Mouse (Mus musculus) limb, embryonic 15.5 days (tissue): ENCODE results near the gene Fmo5. TPM values are rescaled to one million over a fixed set of nuclear protein-coding genes. Genes with fewer than 3 reads are reported as not detected.

Experiments used
- ATAC-seq: fragments of 200-750 bp; cut with Nextera tagmentation; 2 replicates; pipeline ENCODE4 v1.8.0; 2017; ENCODE audit warnings: low read depth, moderate TSS enrichment; ENCODE audit not compliant: insufficient number of reproducible peaks, low FRiP score, low TSS enrichment
- H3K27ac ChIP-seq: fragments of 300-500 bp; sonication (generic); 2 replicates; pipeline ENCODE4 v1.5.1; 2015; ENCODE audit warnings: moderate library complexity, mild to moderate bottlenecking, inconsistent platforms
- H3K27me3 ChIP-seq: fragments of 300-500 bp; sonication (generic); 2 replicates; pipeline ENCODE4 v1.6.1; 2015; ENCODE audit warnings: inconsistent platforms
- H3K36me3 ChIP-seq: fragments of 300-500 bp; sonication (generic); 2 replicates; pipeline ENCODE4 v1.6.1; 2015; ENCODE audit warnings: inconsistent platforms
- H3K4me1 ChIP-seq: fragments of 300-500 bp; sonication (generic); 2 replicates; pipeline ENCODE4 v1.6.1; 2015; ENCODE audit warnings: inconsistent platforms
- H3K4me2 ChIP-seq: fragments of 300-500 bp; sonication (generic); 2 replicates; pipeline ENCODE4 v1.6.1; 2015; ENCODE audit warnings: mild to moderate bottlenecking, inconsistent platforms
- H3K4me3 ChIP-seq: fragments of 300-500 bp; sonication (generic); 2 replicates; pipeline ENCODE4 v1.5.1; 2015; ENCODE audit warnings: mild to moderate bottlenecking, inconsistent platforms
- H3K9ac ChIP-seq: fragments of 300-500 bp; sonication (generic); 2 replicates; pipeline ENCODE4 v1.6.1; 2015; ENCODE audit warnings: inconsistent platforms
- H3K9me3 ChIP-seq: fragments of 300-500 bp; sonication (generic); 2 replicates; pipeline ENCODE4 v1.6.1; 2016; ENCODE audit warnings: inconsistent platforms
- WGBS: fragments of 180-500 bp; shearing (Covaris S2); methylation state at CpG from one replicate; pipeline ENCODE4 v1.1.7; 2015; 5-methylcytosine and 5-hydroxymethylcytosine counted together
- polyA plus RNA-seq: library from polyadenylated mRNA; unstranded; fragments of >200 nt; fragmentation: Nextera tagmentation; extraction: Ambion mirVana; gene quantifications from 2 replicates; pipeline ENCODE4 v1.2.1, GENCODE M21; 2015

Fmo5 gene
- polyA plus RNA-seq, 1 experiment from 2014 or later: 2.7 TPM

DNA sequence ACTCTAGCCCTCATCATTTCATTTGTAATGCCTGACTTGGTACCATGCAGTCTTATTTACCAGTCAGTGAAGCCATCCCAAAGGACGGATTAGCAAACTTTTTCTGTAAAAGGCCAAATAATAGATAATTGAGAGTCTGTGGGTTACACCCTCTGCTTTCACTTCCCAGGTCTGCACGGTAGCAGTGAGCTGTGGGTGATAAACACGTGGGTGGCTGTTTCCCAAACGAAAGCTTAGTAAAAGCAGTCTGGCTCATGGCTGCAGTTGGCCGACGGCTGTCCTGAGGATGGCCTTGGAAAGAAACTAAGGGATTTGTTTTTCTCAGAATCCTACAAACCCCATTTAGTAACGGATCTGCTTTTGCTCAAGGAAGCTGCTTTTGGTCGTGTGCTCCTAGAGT lies 32.6 kb downstream of the Fmo5 start:
- Histone ChIP-seq H3K9me3 (no peaks in the 10 kb centered on the region), H3K9ac (no peak overlapping the region), H3K4me3 (no peak overlapping the region), H3K4me2 (no peak overlapping the region), H3K27ac (no peak overlapping the region), H3K4me1 (peaks cover 20% of the 10 kb centered on the region), H3K27me3 (no peaks in the 10 kb centered on the region), H3K36me3 (peaks cover 37% of the 10 kb centered on the region)
- 37% methylated on average over 8 of the region's 8 CpGs for WGBS
- no peak for ATAC-seq

GRCm38 (mm10) chr3:97665525-97665924 lies 36.9 kb downstream of the Fmo5 start:
- H3K27me3 ChIP-seq: no peaks in the 10 kb centered on the region
- no peak overlapping the region for H3K4me3 ChIP-seq
- peaks cover 6% of the 10 kb centered on the region; the same call in 1 of the 2 replicates for H3K4me1 ChIP-seq
- no peak overlapping the region for H3K9ac ChIP-seq
- WGBS: 78% methylated on average over 9 of the region's 9 CpGs
- no peaks in the 10 kb centered on the region for H3K9me3 ChIP-seq
- peaks cover 73% of the 10 kb centered on the region for H3K36me3 ChIP-seq
- ATAC-seq: no peak
- no peak overlapping the region for H3K27ac ChIP-seq
- H3K4me2 ChIP-seq: no peak overlapping the region

DNA sequence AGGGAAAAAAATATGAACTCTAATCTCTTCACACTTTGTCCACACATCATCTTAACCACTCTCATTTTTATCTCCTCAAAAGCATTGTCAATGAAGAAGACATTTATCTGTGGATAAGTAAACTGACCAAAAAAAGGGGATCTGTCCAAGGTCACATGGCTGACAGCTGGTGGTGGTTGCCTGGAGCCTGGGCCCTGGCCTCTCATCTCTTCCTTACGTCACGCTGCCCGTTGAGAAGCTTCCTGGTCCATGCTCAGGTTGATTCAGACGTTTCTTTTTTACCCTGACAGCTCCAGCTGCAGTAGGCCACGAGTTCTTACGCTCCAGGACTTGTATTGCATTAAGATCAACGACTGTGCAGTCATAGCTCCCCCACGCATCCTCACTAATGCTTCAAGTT lies 37.5 kb downstream of the Fmo5 start:
- peaks cover 74% of the 10 kb centered on the region for H3K36me3 ChIP-seq
- no peaks in the 10 kb centered on the region for H3K27me3 ChIP-seq
- no peak overlapping the region for H3K4me2 ChIP-seq
- H3K9ac ChIP-seq: no peak overlapping the region
- no peak overlapping the region for H3K27ac ChIP-seq
- no peak overlapping the region for H3K4me3 ChIP-seq
- H3K4me1 ChIP-seq: peaks cover 5% of the 10 kb centered on the region; the same call in 1 of the 2 replicates
- WGBS: 74% methylated on average over 8 of the region's 8 CpGs
- no peak for ATAC-seq
- H3K9me3 ChIP-seq: no peaks in the 10 kb centered on the region

GRCm38 (mm10) chr3:97667093-97667675 lies 38.6 kb downstream of the Fmo5 start:
- 81% methylated on average over 14 of the region's 14 CpGs for WGBS
- no peaks in the 10 kb centered on the region for H3K9me3 ChIP-seq
- H3K36me3 ChIP-seq: peaks cover 81% of the 10 kb centered on the region
- H3K4me2 ChIP-seq: no peak overlapping the region
- H3K27me3 ChIP-seq: no peaks in the 10 kb centered on the region
- no peak overlapping the region for H3K4me3 ChIP-seq
- ATAC-seq: no peak
- no peaks in the 10 kb centered on the region for H3K4me1 ChIP-seq
- H3K27ac ChIP-seq: no peak overlapping the region
- no peak overlapping the region for H3K9ac ChIP-seq

DNA sequence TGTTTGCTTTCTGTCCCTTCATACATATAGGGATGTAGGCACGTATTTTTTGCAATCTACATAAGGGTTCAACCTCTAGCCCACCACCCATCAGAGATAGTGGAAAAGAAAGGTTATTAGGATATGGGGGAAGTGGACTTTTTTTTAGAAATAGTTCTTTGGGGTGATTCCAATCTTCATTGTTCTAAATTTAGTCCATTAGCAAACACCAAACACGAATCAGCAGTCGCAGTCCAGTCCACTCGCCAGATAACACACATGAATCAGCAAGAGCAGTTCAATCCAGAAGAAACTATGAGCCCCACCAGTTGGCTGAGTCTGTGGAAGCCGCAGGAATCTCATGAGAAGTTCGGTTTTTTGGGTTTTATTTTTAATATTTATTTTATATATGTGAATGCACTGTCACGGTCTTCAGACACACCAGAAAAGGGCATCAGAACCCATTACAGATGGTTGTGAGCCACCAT lies 46.1 kb downstream of the Fmo5 start, which contains the start of gene Gm17651:
Gene Gm17651 (minus strand): TSS at position 51 of the 467 bp plus-strand sequence.
- no peak within 1 kb of the TSS for H3K27ac ChIP-seq
- no peaks in the 10 kb centered on the region for H3K9me3 ChIP-seq
- 0 out of 2 replicates have a peak, but pooled peaks cover 2% of the 10 kb centered on the region for H3K4me1 ChIP-seq
- WGBS: 89% methylated on average over 7 of the region's 7 CpGs
- H3K27me3 ChIP-seq: no peaks in the 10 kb centered on the region
- no peak within 1 kb of the TSS for H3K4me2 ChIP-seq
- H3K4me3 ChIP-seq: no peak within 1 kb of the TSS
- no peak for ATAC-seq
- peaks cover 21% of the 10 kb centered on the region for H3K36me3 ChIP-seq
- no peak within 1 kb of the TSS for H3K9ac ChIP-seq

GRCm38 (mm10) chr3:97676126-97676525 lies 47.5 kb downstream of the Fmo5 start:
- H3K4me2 ChIP-seq: no peak overlapping the region
- WGBS: 94% methylated on average over 3 of the region's 3 CpGs
- no peak overlapping the region for H3K9ac ChIP-seq
- ATAC-seq: no peak
- H3K4me1 ChIP-seq: peaks cover 7% of the 10 kb centered on the region; the same call in 1 of the 2 replicates
- H3K9me3 ChIP-seq: no peaks in the 10 kb centered on the region
- H3K27me3 ChIP-seq: no peaks in the 10 kb centered on the region
- peaks cover 12% of the 10 kb centered on the region for H3K36me3 ChIP-seq
- no peak overlapping the region for H3K27ac ChIP-seq
- H3K4me3 ChIP-seq: no peak overlapping the region

- Histone ChIP-seq H3K27me3 (no peaks in the 10 kb centered on the region), H3K9me3 (no peaks in the 10 kb centered on the region), H3K4me2 (no peak overlapping the region), H3K9ac (no peak overlapping the region), H3K4me1 (peaks cover 20% of the 10 kb centered on the region; the same call in 1 of the 2 replicates), H3K27ac (no peak overlapping the region), H3K4me3 (no peak overlapping the region), H3K36me3 (no peaks in the 10 kb centered on the region)
- ATAC-seq: no peak
- 93% methylated on average over 3 of the region's 3 CpGs for WGBS
Measured at GRCm38 (mm10) chr3:97678416-97678815, 49.8 kb downstream of the Fmo5 start.

DNA sequence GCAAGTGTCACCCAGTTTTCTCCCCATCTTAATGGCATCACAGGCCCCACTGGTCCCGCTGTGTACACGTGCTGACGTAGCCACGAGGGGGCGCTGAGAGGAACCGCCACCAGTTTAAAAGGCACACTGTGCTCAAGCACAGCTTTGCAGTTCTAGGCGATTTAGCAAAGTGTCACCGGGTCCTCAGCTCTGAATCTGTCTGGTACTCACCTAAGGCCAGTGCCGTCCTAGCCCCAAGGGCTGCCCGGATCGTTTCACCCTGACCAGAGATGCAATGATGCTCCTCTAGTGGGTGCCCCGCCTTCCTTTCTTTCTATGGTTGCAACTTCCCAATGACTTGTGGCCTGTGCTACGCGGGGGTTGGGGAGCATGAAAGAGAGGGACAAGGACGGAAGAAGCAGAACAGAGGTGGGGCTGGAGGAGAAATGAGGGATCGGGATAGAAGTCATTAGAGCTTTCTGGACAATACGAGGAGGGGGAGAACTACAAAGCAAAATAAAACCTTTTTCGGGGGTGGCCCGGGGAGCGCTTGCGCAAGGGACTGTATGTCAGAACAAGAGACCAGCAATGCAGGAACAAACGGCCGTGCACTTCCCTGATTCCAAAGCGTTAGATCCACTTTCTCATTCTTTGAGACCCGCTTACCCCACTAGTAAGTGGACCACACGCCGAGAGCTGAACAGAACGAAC lies 52.2 kb downstream of the Fmo5 start:
- Histone ChIP-seq H3K4me1 (peaks cover 29% of the 10 kb centered on the region; the same call in 1 of the 2 replicates), H3K27ac (0 out of 2 replicates have a peak overlapping the region, but pooled peaks have one; percentile 28), H3K9ac (peak overlapping the region; percentile 29; the same call in 1 of the 2 replicates), H3K9me3 (no peaks in the 10 kb centered on the region), H3K4me3 (peak overlapping the region; percentile 39), H3K4me2 (peak overlapping the region; percentile 86), H3K27me3 (no peaks in the 10 kb centered on the region), H3K36me3 (no peaks in the 10 kb centered on the region)
- ATAC-seq: no peak
- WGBS: 2% methylated on average over 28 of the region's 28 CpGs

GRCm38 (mm10) chr3:97681321-97682158 lies 52.9 kb downstream of the Fmo5 start:
- Histone ChIP-seq H3K4me2 (peak overlapping the region; percentile 86), H3K9me3 (no peaks in the 10 kb centered on the region), H3K9ac (0 out of 2 replicates have a peak overlapping the region, but pooled peaks have one; percentile 31), H3K27me3 (no peaks in the 10 kb centered on the region), H3K4me1 (peaks cover 29% of the 10 kb centered on the region; the same call in 1 of the 2 replicates), H3K4me3 (peak overlapping the region; percentile 39), H3K27ac (no peak overlapping the region), H3K36me3 (no peaks in the 10 kb centered on the region)
- WGBS: 2% methylated on average over 33 of the region's 33 CpGs
- no peak for ATAC-seq

GRCm38 (mm10) chr3:97682159-97682502 lies 53.5 kb downstream of the Fmo5 start:
- Histone ChIP-seq H3K4me2 (peak overlapping the region; percentile 86), H3K4me3 (peak overlapping the region; percentile 39), H3K27ac (peak overlapping the region; percentile 7; the same call in 1 of the 2 replicates), H3K9ac (no peak overlapping the region), H3K27me3 (no peaks in the 10 kb centered on the region), H3K9me3 (no peaks in the 10 kb centered on the region), H3K4me1 (peaks cover 27% of the 10 kb centered on the region; the same call in 1 of the 2 replicates), H3K36me3 (no peaks in the 10 kb centered on the region)
- ATAC-seq: no peak
- WGBS: 4% methylated on average over 11 of the region's 11 CpGs

DNA sequence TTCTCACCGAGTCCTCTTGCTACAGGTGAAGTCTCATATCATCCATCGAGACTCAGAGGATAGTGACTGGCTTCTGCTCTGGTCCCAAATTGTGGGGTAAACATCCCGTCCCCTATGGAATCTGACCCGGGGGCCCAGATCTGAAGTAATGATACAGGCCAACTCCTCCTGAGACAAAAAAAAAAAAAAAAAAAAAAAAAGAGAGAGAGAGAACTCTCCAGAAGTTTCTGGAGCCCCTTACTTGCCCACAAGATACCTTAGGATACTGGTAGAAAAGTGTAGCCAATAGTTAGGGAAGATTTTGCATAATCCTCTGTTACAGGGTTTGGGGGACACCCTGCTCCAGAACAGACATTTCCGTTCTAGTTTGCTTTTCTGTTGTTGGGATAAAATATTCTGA lies 54.0 kb downstream of the Fmo5 start:
- H3K9me3 ChIP-seq: no peaks in the 10 kb centered on the region
- no peak for ATAC-seq
- H3K9ac ChIP-seq: no peak overlapping the region
- peak overlapping the region; percentile 86 for H3K4me2 ChIP-seq
- 24% methylated on average over 5 of the region's 5 CpGs for WGBS
- peak overlapping the region; percentile 7; the same call in 1 of the 2 replicates for H3K27ac ChIP-seq
- H3K36me3 ChIP-seq: no peaks in the 10 kb centered on the region
- H3K4me3 ChIP-seq: peak overlapping the region; percentile 39; the same call in 1 of the 2 replicates
- H3K27me3 ChIP-seq: no peaks in the 10 kb centered on the region
- H3K4me1 ChIP-seq: peaks cover 27% of the 10 kb centered on the region; the same call in 1 of the 2 replicates
